Mouse (Mus musculus): ENCODE results near the gene 5730409E04Rik. TPM values are rescaled to one million over a fixed set of nuclear protein-coding genes. Genes with fewer than 3 reads are reported as not detected.

Gene 5730409E04Rik
- polyA plus RNA-seq, 2 experiments: 4.8 to 11.7 TPM

DNA sequence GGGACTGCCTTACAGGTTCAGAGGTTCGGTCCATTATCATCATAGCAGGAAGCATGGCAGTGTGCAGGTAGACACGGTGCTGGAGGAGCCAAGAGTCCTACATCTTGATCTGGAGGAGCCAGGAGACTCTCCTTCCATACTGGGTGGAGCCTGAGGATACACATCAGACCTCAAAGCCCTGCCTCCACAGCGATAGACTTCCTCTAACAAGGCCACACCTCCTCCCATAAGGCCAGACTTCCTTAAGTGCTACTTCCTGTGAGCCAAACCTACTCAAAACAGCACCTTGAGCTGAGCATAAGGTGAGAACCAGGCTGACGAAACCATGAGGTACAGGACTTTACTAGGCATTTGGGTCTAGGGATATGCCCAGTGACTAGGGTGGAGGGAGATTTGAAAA, 6.7 kb downstream of the 5730409E04Rik start:
- Histone ChIP-seq H3K4me3 (replicated peaks; ENCODE audit: low read length) (no peak overlapping the region), H3K9me3 (ENCODE audit: control insufficient read depth, low read length) (no peaks in the 10 kb centered on the region), H3K4me2 (replicated peaks; ENCODE audit: low read depth, low read length, severe bottlenecking) (no peak overlapping the region), H3K4me1 (ENCODE audit: control insufficient read depth, insufficient read depth, low read length) (peaks cover 12% of the 10 kb centered on the region; the same call in 1 of the 2 replicates), H3K27ac (replicated peaks; ENCODE audit: low read depth, low read length) (no peak overlapping the region), H3K27me3 (ENCODE audit: control insufficient read depth, insufficient read depth, low read length) (no peaks in the 10 kb centered on the region), H3K36me3 (ENCODE audit: control insufficient read depth, insufficient read depth, low read length) (peaks cover 4% of the 10 kb centered on the region; the same call in 1 of the 2 replicates), H3K9ac (ENCODE audit: low read depth, low read length, severe bottlenecking) (no peak overlapping the region)
- TF ChIP-seq POLR2A (IDR thresholded peaks at IDR 0.05; ENCODE audit: borderline replicate concordance, extremely low read depth, insufficient read depth, insufficient read length): no peak
- ATAC-seq (ENCODE audit: low FRiP score, low read depth) (no peak), DNase-seq (ENCODE audit: low spot score) (no peak)
- WGBS: 80% methylated on average over 4 of the region's 4 CpGs

DNA sequence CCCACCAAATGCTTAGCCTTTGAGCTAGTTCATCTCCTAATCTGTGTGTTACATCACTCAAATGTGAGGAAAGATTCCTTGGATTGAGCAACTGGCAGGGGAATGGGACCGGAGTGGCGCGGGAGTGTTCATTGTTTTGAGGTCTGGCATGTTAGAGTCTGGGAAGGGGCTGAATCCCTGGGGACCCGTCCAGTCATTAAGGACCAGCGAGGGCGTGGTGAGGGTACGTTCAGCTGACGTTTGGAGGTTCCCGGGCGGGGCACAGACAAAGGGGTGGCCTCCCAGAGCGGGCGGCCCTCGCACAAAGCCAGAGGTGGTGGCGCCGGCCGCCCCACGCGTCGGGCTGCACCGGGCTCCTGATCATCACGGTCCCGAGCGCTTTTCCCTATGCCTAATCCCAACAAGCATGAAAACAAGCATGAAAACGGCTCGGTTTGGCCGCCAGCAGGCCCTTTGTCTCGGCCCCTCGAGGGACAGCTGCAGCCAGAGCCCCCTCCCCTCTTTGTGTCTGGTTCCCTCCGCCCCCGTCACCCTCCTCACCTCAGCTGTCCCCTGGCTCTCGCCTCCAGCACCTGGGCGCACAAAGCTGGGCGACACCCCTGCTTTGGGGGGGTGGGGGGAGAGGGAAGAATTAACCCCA, 10.2 kb downstream of the 5730409E04Rik start:
- Histone ChIP-seq H3K9me3 (ENCODE audit: control insufficient read depth, low read length) (no peaks in the 10 kb centered on the region), H3K4me2 (replicated peaks; ENCODE audit: low read depth, low read length, severe bottlenecking) (peak overlapping the region; percentile 79), H3K27ac (replicated peaks; ENCODE audit: low read depth, low read length) (no peak overlapping the region), H3K9ac (ENCODE audit: low read depth, low read length, severe bottlenecking) (peak overlapping the region; percentile 66), H3K27me3 (ENCODE audit: control insufficient read depth, insufficient read depth, low read length) (no peaks in the 10 kb centered on the region), H3K36me3 (ENCODE audit: control insufficient read depth, insufficient read depth, low read length) (no peaks in the 10 kb centered on the region), H3K4me1 (ENCODE audit: control insufficient read depth, insufficient read depth, low read length) (peaks cover 12% of the 10 kb centered on the region; the same call in 1 of the 2 replicates), H3K4me3 (replicated peaks; ENCODE audit: low read length) (peak overlapping the region; percentile 33)
- WGBS: 3% methylated on average over 20 of the region's 33 CpGs
- DNase-seq (ENCODE audit: low spot score) (peak; percentile 44), ATAC-seq (ENCODE audit: low FRiP score, low read depth) (peak; percentile 70)
- no peak for TF ChIP-seq POLR2A (IDR thresholded peaks at IDR 0.05; ENCODE audit: borderline replicate concordance, extremely low read depth, insufficient read depth, insufficient read length)

DNA sequence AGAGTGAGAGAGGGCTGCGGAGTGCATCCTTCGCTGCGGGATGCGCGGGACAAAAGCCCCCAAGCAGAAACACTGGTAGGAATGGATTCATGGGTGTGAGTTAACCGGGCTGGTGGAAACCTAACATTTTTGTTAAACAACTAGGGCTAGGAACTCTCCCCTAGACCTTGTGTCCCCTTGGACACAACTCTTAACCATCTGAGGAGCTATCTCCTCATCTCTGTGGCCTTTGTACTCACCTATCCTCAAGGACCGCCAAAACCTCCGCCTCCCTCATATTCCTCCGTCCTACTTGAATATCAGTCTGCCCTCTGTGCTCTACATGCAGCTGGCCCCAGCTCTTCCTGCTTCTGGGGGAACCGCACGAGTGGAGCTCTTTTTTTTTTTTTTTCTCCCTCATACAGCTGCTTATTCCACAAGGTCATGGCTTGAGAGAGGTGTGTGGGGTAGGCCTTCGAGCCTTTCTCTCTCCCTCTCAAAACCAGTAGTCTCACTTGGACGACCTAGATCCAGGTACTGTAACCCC, 10.8 kb downstream of the 5730409E04Rik start:
- peak; percentile 31; the same call in 1 of the 2 replicates for ATAC-seq (ENCODE audit: low FRiP score, low read depth)
- Histone ChIP-seq H3K4me1 (ENCODE audit: control insufficient read depth, insufficient read depth, low read length) (peaks cover 12% of the 10 kb centered on the region; the same call in 1 of the 2 replicates), H3K27me3 (ENCODE audit: control insufficient read depth, insufficient read depth, low read length) (no peaks in the 10 kb centered on the region), H3K9me3 (ENCODE audit: control insufficient read depth, low read length) (no peaks in the 10 kb centered on the region), H3K4me3 (replicated peaks; ENCODE audit: low read length) (peak overlapping the region; percentile 33), H3K36me3 (ENCODE audit: control insufficient read depth, insufficient read depth, low read length) (no peaks in the 10 kb centered on the region), H3K9ac (ENCODE audit: low read depth, low read length, severe bottlenecking) (peak overlapping the region; percentile 66), H3K4me2 (replicated peaks; ENCODE audit: low read depth, low read length, severe bottlenecking) (peak overlapping the region; percentile 79), H3K27ac (replicated peaks; ENCODE audit: low read depth, low read length) (no peak overlapping the region)
- DNase-seq (ENCODE audit: low spot score): no peak
- WGBS: 25% methylated on average over 13 of the region's 13 CpGs
- TF ChIP-seq POLR2A (IDR thresholded peaks at IDR 0.05; ENCODE audit: borderline replicate concordance, extremely low read depth, insufficient read depth, insufficient read length): no peak

DNA sequence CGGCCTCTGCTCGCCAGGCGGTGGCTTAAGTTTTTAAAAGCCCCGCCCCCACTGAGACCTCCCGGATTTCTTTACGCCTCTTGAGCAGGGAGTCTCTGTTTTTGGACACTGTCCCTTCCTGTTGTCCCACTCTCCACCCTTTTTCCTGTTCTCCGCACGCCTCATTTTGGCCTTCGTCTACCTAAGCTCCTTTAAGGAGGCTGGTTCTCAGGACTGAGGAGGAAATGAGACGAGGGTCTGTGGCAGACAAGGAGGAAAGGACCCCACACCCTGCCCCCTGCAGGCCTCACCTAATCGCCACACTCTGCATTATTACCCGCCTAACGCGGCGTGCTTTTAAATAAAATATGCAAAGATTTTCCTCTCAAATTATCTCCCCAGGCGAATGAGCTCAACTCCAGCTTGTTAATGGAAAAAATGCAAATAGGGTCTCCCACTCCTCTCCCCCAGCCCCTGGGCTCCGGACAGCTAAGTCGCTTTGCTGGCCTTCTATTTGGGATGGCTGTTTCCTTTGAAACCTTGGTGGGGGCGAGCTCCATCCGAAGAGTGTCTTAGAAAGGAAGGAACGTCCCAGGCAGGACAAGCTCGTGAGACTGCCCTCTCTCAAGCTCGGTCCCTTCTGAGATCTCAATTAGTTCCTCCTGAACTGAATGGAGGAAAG, 17.5 kb downstream of the 5730409E04Rik start:
- no peak for TF ChIP-seq POLR2A (IDR thresholded peaks at IDR 0.05; ENCODE audit: borderline replicate concordance, extremely low read depth, insufficient read depth, insufficient read length)
- WGBS: 4% methylated on average over 23 of the region's 23 CpGs
- no peaks in the 10 kb centered on the region for H3K36me3 ChIP-seq (ENCODE audit: control insufficient read depth, insufficient read depth, low read length)
- peak overlapping the region; percentile 29 for H3K4me2 ChIP-seq (replicated peaks; ENCODE audit: low read depth, low read length, severe bottlenecking)
- H3K27ac ChIP-seq (replicated peaks; ENCODE audit: low read depth, low read length): 0 out of 2 replicates have a peak overlapping the region, but pooled peaks have one; percentile 22
- 0 out of 2 replicates have a peak, but pooled peaks have one; percentile 34 for ATAC-seq (ENCODE audit: low FRiP score, low read depth)
- H3K27me3 ChIP-seq (ENCODE audit: control insufficient read depth, insufficient read depth, low read length): no peaks in the 10 kb centered on the region
- no peaks in the 10 kb centered on the region for H3K9me3 ChIP-seq (ENCODE audit: control insufficient read depth, low read length)
- peak overlapping the region; percentile 1; the same call in 1 of the 2 replicates for H3K9ac ChIP-seq (ENCODE audit: low read depth, low read length, severe bottlenecking)
- peaks cover 8% of the 10 kb centered on the region for H3K4me1 ChIP-seq (ENCODE audit: control insufficient read depth, insufficient read depth, low read length)
- H3K4me3 ChIP-seq (replicated peaks; ENCODE audit: low read length): peak overlapping the region; percentile 13; the same call in 1 of the 2 replicates
- no peak for DNase-seq (ENCODE audit: low spot score)

DNA sequence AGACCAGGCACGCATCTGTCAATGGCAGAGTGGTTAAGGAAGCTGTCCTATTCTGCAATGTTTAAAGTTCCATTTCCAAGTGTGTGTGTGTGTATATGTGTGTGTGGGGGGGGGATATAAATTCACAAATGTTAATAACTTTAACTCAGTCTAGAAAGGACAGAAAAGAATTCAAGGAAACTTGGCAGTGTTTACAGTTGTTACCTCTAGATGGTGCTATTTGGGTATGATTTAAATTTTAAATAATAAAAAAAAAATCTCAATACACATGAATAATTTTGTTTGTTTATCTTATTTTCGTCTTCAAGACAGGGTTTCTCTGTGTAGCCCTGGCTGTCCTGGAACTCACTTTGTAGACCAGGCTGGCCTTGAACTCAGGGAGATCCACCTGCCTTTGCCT, 22.3 kb downstream of the 5730409E04Rik start:
- 44% methylated on average over 2 of the region's 2 CpGs for WGBS
- H3K4me3 ChIP-seq (replicated peaks; ENCODE audit: low read length): no peak overlapping the region
- DNase-seq (ENCODE audit: low spot score) (no peak), ATAC-seq (ENCODE audit: low FRiP score, low read depth) (no peak)
- no peaks in the 10 kb centered on the region for H3K27me3 ChIP-seq (ENCODE audit: control insufficient read depth, insufficient read depth, low read length)
- H3K27ac ChIP-seq (replicated peaks; ENCODE audit: low read depth, low read length): no peak overlapping the region
- H3K9me3 ChIP-seq (ENCODE audit: control insufficient read depth, low read length): no peaks in the 10 kb centered on the region
- H3K36me3 ChIP-seq (ENCODE audit: control insufficient read depth, insufficient read depth, low read length): no peaks in the 10 kb centered on the region
- no peak overlapping the region for H3K9ac ChIP-seq (ENCODE audit: low read depth, low read length, severe bottlenecking)
- peaks cover 6% of the 10 kb centered on the region for H3K4me1 ChIP-seq (ENCODE audit: control insufficient read depth, insufficient read depth, low read length)
- no peak overlapping the region for H3K4me2 ChIP-seq (replicated peaks; ENCODE audit: low read depth, low read length, severe bottlenecking)
- TF ChIP-seq POLR2A (IDR thresholded peaks at IDR 0.05; ENCODE audit: borderline replicate concordance, extremely low read depth, insufficient read depth, insufficient read length): no peak

Measured in limb, embryonic 14.5 days (tissue).